Mouse (Mus musculus) forebrain, postnatal 0 days (tissue): ENCODE results near the gene Faap24. TPM values are rescaled to one million over a fixed set of nuclear protein-coding genes. Genes with fewer than 3 reads are reported as not detected.

ENCODE experiments used
- ATAC-seq: fragments of 200-750 bp; cut with Nextera tagmentation; 2 replicates; pipeline ENCODE4 v1.8.0; 2017; ENCODE audit warnings: mild to moderate bottlenecking, moderate library complexity
- DNase-seq: peaks from one replicate; pipeline ENCODE4 v3.0.0-alpha.2; 2015
- H3K27ac ChIP-seq: fragments of 300-500 bp; sonication (generic); 2 replicates; pipeline ENCODE4 v1.5.1; 2014; ENCODE audit warnings: low read depth, mild to moderate bottlenecking, antibody characterized with exemption, low read length, moderate library complexity, mixed read lengths
- H3K27me3 ChIP-seq: fragments of 300-500 bp; sonication (generic); 2 replicates; pipeline ENCODE4 v1.6.1; 2014; ENCODE audit warnings: mild to moderate bottlenecking, low read length, mixed read lengths; ENCODE audit not compliant: insufficient read depth
- H3K36me3 ChIP-seq: fragments of 300-500 bp; sonication (generic); 2 replicates; pipeline ENCODE4 v1.6.1; 2014; ENCODE audit warnings: mild to moderate bottlenecking, moderate library complexity; ENCODE audit not compliant: insufficient read depth
- H3K4me1 ChIP-seq: fragments of 300-500 bp; sonication (generic); 2 replicates; pipeline ENCODE4 v1.6.1; 2014; ENCODE audit warnings: antibody characterized with exemption; ENCODE audit not compliant: insufficient read depth
- H3K4me2 ChIP-seq: fragments of 300-500 bp; sonication (generic); 2 replicates; pipeline ENCODE4 v1.6.1; 2014; ENCODE audit warnings: low read depth, mild to moderate bottlenecking, moderate library complexity
- H3K4me3 ChIP-seq: fragments of 300-500 bp; sonication (generic); 2 replicates; pipeline ENCODE4 v1.5.1; 2014; ENCODE audit warnings: low read depth, low read length, mixed read lengths
- H3K9ac ChIP-seq: fragments of 300-500 bp; sonication (generic); 2 replicates; pipeline ENCODE4 v1.6.1; 2014; ENCODE audit warnings: mild to moderate bottlenecking
- H3K9me3 ChIP-seq: fragments of 300-500 bp; sonication (generic); 2 replicates; pipeline ENCODE4 v1.6.1; 2016; ENCODE audit warnings: low read length
- CTCF ChIP-seq: sonication (generic); IDR thresholded peaks from 2 replicates; pipeline ENCODE4 v1.5.1; 2016; ENCODE audit warnings: antibody characterized with exemption, control low read depth, low read depth
- WGBS: fragments of 180-500 bp; shearing (Covaris S2); extraction: QIAGEN DNeasy Blood & Tissue Kit; methylation state at CpG from one replicate; pipeline ENCODE4 v1.1.7; 2014; 5-methylcytosine and 5-hydroxymethylcytosine counted together
- polyA plus RNA-seq: library from polyadenylated mRNA; unstranded; fragments of >200 nt; fragmentation: Nextera tagmentation; extraction: Ambion mirVana; gene quantifications from 2 replicates; pipeline ENCODE4 v1.2.1, GENCODE M21; 2015
- total RNA-seq: library from RNA; depleted of rRNA; stranded (reverse); fragments of >200 nt; gene quantifications from 2 replicates; pipeline ENCODE4 v1.2.3, GENCODE M21; 2014; rRNA removed

The Faap24 gene
- total RNA-seq (8.8 and 9.8 TPM in 2 replicates), polyA plus RNA-seq (12.9 and 14.7 TPM in 2 replicates)

GRCm38 (mm10) chr7:35396542-35397168 lies at the start of gene Faap24, which contains the start of gene Cep89:
Faap24 (minus strand) TSS chr7:35396836.
Cep89 (plus strand) TSS chr7:35397035.
- TF ChIP-seq CTCF: no peak
- peak; percentile 99 for DNase-seq
- Histone ChIP-seq H3K4me2 (peak within 1 kb of the TSS; percentile 65), H3K9me3 (no peaks in the 10 kb centered on the region), H3K4me1 (peaks cover 13% of the 10 kb centered on the region), H3K27ac (peak within 1 kb of the TSS; percentile 57; the same call in 1 of the 2 replicates), H3K36me3 (peaks cover 21% of the 10 kb centered on the region), H3K4me3 (peak within 1 kb of the TSS; percentile 55), H3K27me3 (no peaks in the 10 kb centered on the region), H3K9ac (peak within 1 kb of the TSS; percentile 66)
- peak; percentile 99 for ATAC-seq
- WGBS: 2% methylated on average over 28 of the region's 28 CpGs

DNA sequence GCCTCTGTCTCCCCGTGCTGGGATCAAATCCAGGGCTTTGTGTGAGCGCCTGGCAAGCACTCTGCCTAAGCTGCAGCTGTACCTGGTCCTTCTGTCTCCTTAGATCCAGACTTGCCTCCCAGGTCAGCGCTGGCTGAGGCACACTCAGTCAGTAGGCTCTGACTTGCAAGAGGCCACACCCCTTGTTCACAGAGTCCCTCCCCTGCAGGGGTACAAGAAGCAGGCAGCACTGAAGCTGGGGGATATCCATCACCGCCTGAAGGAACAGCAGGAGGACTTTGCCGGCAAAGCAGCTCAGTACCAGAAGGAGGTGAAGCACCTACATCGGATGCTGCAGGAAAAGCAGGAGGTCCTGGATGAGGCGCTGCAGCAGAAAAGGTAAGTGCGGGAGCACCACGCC lies 38.6 kb upstream of the Faap24 start:
- Histone ChIP-seq H3K4me2 (no peak overlapping the region), H3K27ac (no peak overlapping the region), H3K9me3 (no peaks in the 10 kb centered on the region), H3K4me1 (no peaks in the 10 kb centered on the region), H3K9ac (no peak overlapping the region), H3K36me3 (peaks cover 73% of the 10 kb centered on the region), H3K27me3 (no peaks in the 10 kb centered on the region), H3K4me3 (no peak overlapping the region)
- ATAC-seq (no peak), DNase-seq (no peak)
- no peak for TF ChIP-seq CTCF
- WGBS: 72% methylated on average over 9 of the region's 9 CpGs

- no peak for TF ChIP-seq CTCF
- Histone ChIP-seq H3K4me1 (no peaks in the 10 kb centered on the region), H3K27ac (no peak overlapping the region), H3K9ac (no peak overlapping the region), H3K4me3 (no peak overlapping the region), H3K27me3 (no peaks in the 10 kb centered on the region), H3K9me3 (no peaks in the 10 kb centered on the region), H3K4me2 (no peak overlapping the region), H3K36me3 (peaks cover 60% of the 10 kb centered on the region)
- WGBS: 94% methylated on average over 10 of the region's 10 CpGs
- ATAC-seq (no peak), DNase-seq (no peak)
These were observed 31.5 kb upstream of the Faap24 start for GRCm38 (mm10) chr7:35428146-35428545.

DNA sequence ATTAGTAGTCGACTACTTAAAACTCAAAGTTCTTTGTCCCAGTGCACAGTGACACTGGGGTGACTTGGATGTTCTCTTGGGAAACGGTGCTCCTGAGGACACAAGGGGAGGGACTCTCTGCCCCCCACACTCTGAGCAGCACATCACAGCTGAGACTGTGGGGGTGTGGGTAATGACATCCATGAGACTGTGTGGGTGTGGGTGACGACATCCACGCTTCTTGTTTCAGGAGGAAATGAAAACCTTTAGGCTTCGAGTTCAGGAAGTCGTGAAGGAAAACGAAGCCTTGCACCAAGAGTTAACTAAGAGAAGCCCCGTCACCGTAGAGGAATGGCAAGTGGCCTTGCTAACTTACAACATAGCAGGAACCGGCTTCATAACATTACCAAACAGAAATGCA lies 26.4 kb upstream of the Faap24 start:
- Histone ChIP-seq H3K4me2 (no peak overlapping the region), H3K27ac (no peak overlapping the region), H3K9me3 (no peaks in the 10 kb centered on the region), H3K4me1 (no peaks in the 10 kb centered on the region), H3K9ac (no peak overlapping the region), H3K36me3 (peaks cover 59% of the 10 kb centered on the region), H3K27me3 (no peaks in the 10 kb centered on the region), H3K4me3 (no peak overlapping the region)
- WGBS: 89% methylated on average over 10 of the region's 10 CpGs
- ATAC-seq: no peak
- no peak for DNase-seq
- no peak for TF ChIP-seq CTCF

GRCm38 (mm10) chr7:35416654-35416948 lies 20.0 kb upstream of the Faap24 start:
- Histone ChIP-seq H3K36me3 (peaks cover 58% of the 10 kb centered on the region), H3K9ac (no peak overlapping the region), H3K4me1 (no peaks in the 10 kb centered on the region), H3K4me2 (no peak overlapping the region), H3K4me3 (no peak overlapping the region), H3K27me3 (no peaks in the 10 kb centered on the region), H3K9me3 (no peaks in the 10 kb centered on the region), H3K27ac (no peak overlapping the region)
- no peak for DNase-seq
- ATAC-seq: no peak
- TF ChIP-seq CTCF: no peak
- 90% methylated on average over 5 of the region's 5 CpGs for WGBS

DNA sequence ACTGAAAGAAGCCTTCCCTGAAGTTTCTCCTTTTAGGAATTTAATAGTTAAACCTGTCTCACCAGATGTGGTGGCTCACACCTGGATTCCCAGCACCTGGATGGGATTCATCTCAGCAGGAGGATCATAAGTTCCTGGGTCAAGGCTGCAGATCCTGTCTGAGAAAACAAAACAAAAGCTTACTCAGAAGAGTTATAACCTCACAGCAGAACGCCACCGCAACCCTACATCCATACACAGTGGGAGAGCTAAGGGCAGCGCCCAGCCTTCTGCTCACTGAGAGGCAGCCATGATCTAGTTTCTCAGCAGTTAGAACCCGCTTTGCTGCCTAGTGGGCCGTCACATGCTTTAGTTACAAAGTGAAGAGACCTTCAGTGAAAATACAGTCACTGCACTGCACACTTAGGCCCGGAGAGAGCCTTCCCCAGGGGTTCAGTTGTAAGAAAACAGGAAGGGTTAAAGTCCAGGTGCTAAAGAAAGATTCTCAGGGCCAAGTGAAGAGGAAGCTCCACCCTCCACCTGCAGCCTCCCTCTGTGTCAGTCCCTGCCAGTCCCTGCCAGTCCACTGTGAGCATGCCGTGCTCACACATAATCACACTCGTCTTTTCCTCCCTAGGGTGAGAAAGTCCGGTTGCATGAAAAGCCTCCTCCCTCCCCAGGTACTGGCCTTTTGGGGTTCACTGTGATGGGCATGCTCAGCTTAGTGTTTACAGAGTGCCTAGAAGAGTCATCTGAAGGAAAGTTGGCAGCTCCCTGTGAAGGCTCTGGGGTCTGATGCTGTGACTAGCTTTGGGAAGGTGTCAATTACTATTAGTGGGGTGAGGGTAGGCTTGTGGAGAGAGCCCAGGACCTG lies 19.4 kb upstream of the Faap24 start:
- no peak overlapping the region for H3K4me2 ChIP-seq
- no peak for ATAC-seq

GRCm38 (mm10) chr7:35415226-35415625 lies 18.6 kb upstream of the Faap24 start:
- no peak overlapping the region for H3K4me2 ChIP-seq
- no peaks in the 10 kb centered on the region for H3K4me1 ChIP-seq
- no peak for TF ChIP-seq CTCF
- H3K36me3 ChIP-seq: peaks cover 59% of the 10 kb centered on the region
- H3K4me3 ChIP-seq: no peak overlapping the region
- no peak overlapping the region for H3K9ac ChIP-seq
- ATAC-seq (no peak), DNase-seq (no peak)
- H3K27me3 ChIP-seq: no peaks in the 10 kb centered on the region
- H3K9me3 ChIP-seq: no peaks in the 10 kb centered on the region
- no peak overlapping the region for H3K27ac ChIP-seq
- WGBS: 81% methylated on average over 5 of the region's 5 CpGs

More for the DNA sequence above, 19.4 kb upstream of the Faap24 start:
- H3K4me3 ChIP-seq: no peak overlapping the region
- no peak overlapping the region for H3K9ac ChIP-seq
- no peak overlapping the region for H3K27ac ChIP-seq
- no peaks in the 10 kb centered on the region for H3K27me3 ChIP-seq
- no peak for TF ChIP-seq CTCF
- H3K9me3 ChIP-seq: no peaks in the 10 kb centered on the region
- H3K4me1 ChIP-seq: no peaks in the 10 kb centered on the region
- no peak for DNase-seq
- WGBS: 89% methylated on average over 9 of the region's 9 CpGs
- peaks cover 60% of the 10 kb centered on the region for H3K36me3 ChIP-seq
